Mouse (Mus musculus): Measurements from ENCODE around the gene Chst1. TPM values are rescaled to one million over a fixed set of nuclear protein-coding genes. Genes with fewer than 3 reads are reported as not detected.

Chst1 gene
- polyA plus RNA-seq (2015; fragmentation: Nextera tagmentation; extraction: Ambion mirVana) = 0.15 TPM in 2 replicates

DNA sequence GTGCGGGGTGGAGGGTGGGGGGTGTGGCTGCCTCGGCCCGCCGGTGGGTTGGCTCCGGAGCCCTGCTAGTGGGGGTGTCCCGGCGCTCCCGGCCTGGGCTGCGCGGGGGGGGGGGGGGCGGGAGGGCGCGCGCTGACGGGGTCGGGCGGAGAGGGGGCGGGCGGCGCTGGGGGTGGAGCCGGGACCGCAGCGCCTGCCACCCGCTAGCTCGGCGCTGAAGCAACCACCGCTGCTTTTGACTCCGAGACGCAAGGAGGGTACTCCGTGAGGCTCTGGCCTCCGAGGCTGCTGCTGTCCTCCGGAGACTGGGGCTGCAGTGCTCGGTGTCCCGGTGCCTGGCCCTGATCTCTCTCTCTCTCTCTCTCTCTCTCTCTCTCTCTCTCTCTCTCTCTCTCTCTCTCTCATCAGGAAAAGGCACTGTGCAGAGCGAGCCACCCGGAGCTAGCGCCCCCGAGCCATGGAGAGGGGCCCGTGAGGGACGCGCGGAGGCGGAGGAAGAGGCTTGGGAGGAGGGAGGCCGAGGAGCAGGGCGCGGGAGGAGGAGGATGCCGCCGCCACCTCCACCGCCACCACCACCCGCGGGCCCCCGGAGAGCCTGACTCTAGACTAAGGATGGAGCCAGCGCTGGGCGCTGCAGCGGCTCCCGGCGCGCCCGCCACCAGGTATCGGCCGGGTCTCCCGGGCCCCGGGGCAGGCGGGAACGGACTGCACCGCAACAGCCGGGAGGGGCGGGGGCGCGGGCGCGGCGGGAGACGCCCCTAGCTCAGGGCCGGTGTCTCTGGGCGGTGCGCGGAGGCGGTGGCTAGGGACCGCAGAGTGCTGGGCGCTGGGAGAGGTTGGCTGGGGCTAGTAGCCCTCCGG, at the start of gene Chst1:
TSS of gene Chst1 (plus strand) at position 221 of the 861 bp plus-strand sequence.
- no peak within 1 kb of the TSS for H3K27ac ChIP-seq (ENCODE audit: low read length)
- no peaks in the 10 kb centered on the region for H3K9me3 ChIP-seq (replicated peaks; ENCODE audit: control insufficient read depth, low read length)
- H3K27me3 ChIP-seq (ENCODE audit: control insufficient read depth, insufficient read depth, low read depth, low read length) = peaks cover 48% of the 10 kb centered on the region
- peak within 1 kb of the TSS; percentile 61 for H3K4me2 ChIP-seq (ENCODE audit: low read depth, low read length)
- no peaks in the 10 kb centered on the region for H3K36me3 ChIP-seq (ENCODE audit: control insufficient read depth, insufficient read depth)
- under 1% methylated on average over 52 of the region's 82 CpGs for WGBS (ENCODE audit: insufficient replicate concordance)
- H3K4me3 ChIP-seq (ENCODE audit: low read depth, low read length) = peak within 1 kb of the TSS; percentile 47
- 0 out of 2 replicates have a peak, but pooled peaks have one; percentile 5 for ATAC-seq (ENCODE audit: low read depth)
- H3K4me1 ChIP-seq (ENCODE audit: control insufficient read depth, low read depth, low read length) = peaks cover 4% of the 10 kb centered on the region
- H3K9ac ChIP-seq (ENCODE audit: low read depth, low read length) = no peak within 1 kb of the TSS

- H3K27ac ChIP-seq (ENCODE audit: low read length) = no peak overlapping the region
- H3K4me3 ChIP-seq (ENCODE audit: low read depth, low read length) = no peak overlapping the region
- 13% methylated on average over 2 of the region's 2 CpGs for WGBS (ENCODE audit: insufficient replicate concordance)
- no peak for ATAC-seq (ENCODE audit: low read depth)
- no peaks in the 10 kb centered on the region for H3K9me3 ChIP-seq (replicated peaks; ENCODE audit: control insufficient read depth, low read length)
- no peak overlapping the region for H3K9ac ChIP-seq (ENCODE audit: low read depth, low read length)
- H3K4me2 ChIP-seq (ENCODE audit: low read depth, low read length) = no peak overlapping the region
- H3K4me1 ChIP-seq (ENCODE audit: control insufficient read depth, low read depth, low read length) = no peaks in the 10 kb centered on the region
- no peaks in the 10 kb centered on the region for H3K36me3 ChIP-seq (ENCODE audit: control insufficient read depth, insufficient read depth)
- H3K27me3 ChIP-seq (ENCODE audit: control insufficient read depth, insufficient read depth, low read depth, low read length) = no peaks in the 10 kb centered on the region
Observed at GRCm38 (mm10) chr2:92550051-92550450, 49.5 kb upstream of the Chst1 start.

DNA sequence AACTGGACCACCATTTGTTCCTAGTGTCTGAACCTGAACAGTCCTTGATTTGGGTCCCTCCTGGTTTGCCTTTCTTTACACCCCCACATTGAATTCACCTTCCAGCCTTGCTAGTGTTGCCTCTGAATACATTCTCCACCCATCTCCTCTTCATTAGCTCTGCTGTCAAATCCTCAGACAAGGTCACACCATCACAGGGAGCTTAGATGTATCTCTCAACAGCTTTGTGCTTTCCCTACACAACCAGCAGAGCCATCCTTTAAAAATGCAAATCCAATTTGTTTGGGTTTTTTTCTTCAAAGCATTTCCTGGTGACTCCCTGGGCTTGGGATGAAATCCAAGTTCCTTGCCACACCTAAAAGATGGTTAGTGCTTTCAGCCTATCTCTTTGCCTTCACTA, 45.0 kb upstream of the Chst1 start:
- no peak for ATAC-seq (ENCODE audit: low read depth)
- Histone ChIP-seq H3K36me3 (ENCODE audit: control insufficient read depth, insufficient read depth) (no peaks in the 10 kb centered on the region), H3K4me3 (ENCODE audit: low read depth, low read length) (no peak overlapping the region), H3K9me3 (replicated peaks; ENCODE audit: control insufficient read depth, low read length) (no peaks in the 10 kb centered on the region), H3K27ac (ENCODE audit: low read length) (no peak overlapping the region), H3K9ac (ENCODE audit: low read depth, low read length) (no peak overlapping the region), H3K4me2 (ENCODE audit: low read depth, low read length) (no peak overlapping the region), H3K27me3 (ENCODE audit: control insufficient read depth, insufficient read depth, low read depth, low read length) (no peaks in the 10 kb centered on the region), H3K4me1 (ENCODE audit: control insufficient read depth, low read depth, low read length) (no peaks in the 10 kb centered on the region)

- WGBS (ENCODE audit: insufficient replicate concordance) = 30% methylated on average over 4 of the region's 4 CpGs
- Histone ChIP-seq H3K27me3 (ENCODE audit: control insufficient read depth, insufficient read depth, low read depth, low read length) (no peaks in the 10 kb centered on the region), H3K9me3 (replicated peaks; ENCODE audit: control insufficient read depth, low read length) (no peaks in the 10 kb centered on the region), H3K4me1 (ENCODE audit: control insufficient read depth, low read depth, low read length) (no peaks in the 10 kb centered on the region), H3K4me2 (ENCODE audit: low read depth, low read length) (no peak overlapping the region), H3K4me3 (ENCODE audit: low read depth, low read length) (no peak overlapping the region), H3K9ac (ENCODE audit: low read depth, low read length) (no peak overlapping the region), H3K36me3 (ENCODE audit: control insufficient read depth, insufficient read depth) (no peaks in the 10 kb centered on the region), H3K27ac (ENCODE audit: low read length) (no peak overlapping the region)
- ATAC-seq (ENCODE audit: low read depth) = no peak
Observed at GRCm38 (mm10) chr2:92562930-92563329, 36.6 kb upstream of the Chst1 start.

- Histone ChIP-seq H3K4me2 (ENCODE audit: low read depth, low read length) (no peak overlapping the region), H3K4me1 (ENCODE audit: control insufficient read depth, low read depth, low read length) (no peaks in the 10 kb centered on the region), H3K9me3 (replicated peaks; ENCODE audit: control insufficient read depth, low read length) (no peaks in the 10 kb centered on the region), H3K27ac (ENCODE audit: low read length) (no peak overlapping the region), H3K27me3 (ENCODE audit: control insufficient read depth, insufficient read depth, low read depth, low read length) (no peaks in the 10 kb centered on the region), H3K9ac (ENCODE audit: low read depth, low read length) (no peak overlapping the region), H3K4me3 (ENCODE audit: low read depth, low read length) (no peak overlapping the region), H3K36me3 (ENCODE audit: control insufficient read depth, insufficient read depth) (no peaks in the 10 kb centered on the region)
- ATAC-seq (ENCODE audit: low read depth) = no peak
- 50% methylated on average over 6 of the region's 6 CpGs for WGBS (ENCODE audit: insufficient replicate concordance)
Observed at GRCm38 (mm10) chr2:92570623-92571022, 28.9 kb upstream of the Chst1 start.

GRCm38 (mm10) chr2:92577824-92578223, 21.7 kb upstream of the Chst1 start:
- 53% methylated on average over 9 of the region's 9 CpGs for whole genome bisulfite sequencing (ENCODE audit: insufficient replicate concordance)
- Histone ChIP-seq H3K9ac (ENCODE audit: low read depth, low read length) (no peak overlapping the region), H3K4me3 (ENCODE audit: low read depth, low read length) (no peak overlapping the region), H3K4me2 (ENCODE audit: low read depth, low read length) (no peak overlapping the region), H3K36me3 (ENCODE audit: control insufficient read depth, insufficient read depth) (no peaks in the 10 kb centered on the region), H3K9me3 (replicated peaks; ENCODE audit: control insufficient read depth, low read length) (no peaks in the 10 kb centered on the region), H3K27ac (ENCODE audit: low read length) (no peak overlapping the region), H3K4me1 (ENCODE audit: control insufficient read depth, low read depth, low read length) (no peaks in the 10 kb centered on the region), H3K27me3 (ENCODE audit: control insufficient read depth, insufficient read depth, low read depth, low read length) (no peaks in the 10 kb centered on the region)
- no peak for ATAC-seq (ENCODE audit: low read depth)

GRCm38 (mm10) chr2:92581302-92581701, 18.2 kb upstream of the Chst1 start:
- 62% methylated on average over 7 of the region's 7 CpGs for WGBS (ENCODE audit: insufficient replicate concordance)
- ATAC-seq (ENCODE audit: low read depth) = no peak

GRCm38 (mm10) chr2:92582596-92582995, 16.9 kb upstream of the Chst1 start:
- Histone ChIP-seq H3K9me3 (replicated peaks; ENCODE audit: control insufficient read depth, low read length) (no peaks in the 10 kb centered on the region), H3K4me2 (ENCODE audit: low read depth, low read length) (no peak overlapping the region), H3K36me3 (ENCODE audit: control insufficient read depth, insufficient read depth) (no peaks in the 10 kb centered on the region), H3K4me1 (ENCODE audit: control insufficient read depth, low read depth, low read length) (no peaks in the 10 kb centered on the region), H3K4me3 (ENCODE audit: low read depth, low read length) (no peak overlapping the region), H3K9ac (ENCODE audit: low read depth, low read length) (no peak overlapping the region), H3K27me3 (ENCODE audit: control insufficient read depth, insufficient read depth, low read depth, low read length) (no peaks in the 10 kb centered on the region), H3K27ac (ENCODE audit: low read length) (no peak overlapping the region)
- peak; percentile 77 for ATAC-seq (ENCODE audit: low read depth)
- WGBS (ENCODE audit: insufficient replicate concordance) = 55% methylated on average over 5 of the region's 5 CpGs

More at GRCm38 (mm10) chr2:92581302-92581701, 18.2 kb upstream of the Chst1 start:
- Histone ChIP-seq H3K27ac (ENCODE audit: low read length) (no peak overlapping the region), H3K9me3 (replicated peaks; ENCODE audit: control insufficient read depth, low read length) (no peaks in the 10 kb centered on the region), H3K4me2 (ENCODE audit: low read depth, low read length) (no peak overlapping the region), H3K4me3 (ENCODE audit: low read depth, low read length) (no peak overlapping the region), H3K9ac (ENCODE audit: low read depth, low read length) (no peak overlapping the region), H3K36me3 (ENCODE audit: control insufficient read depth, insufficient read depth) (no peaks in the 10 kb centered on the region), H3K27me3 (ENCODE audit: control insufficient read depth, insufficient read depth, low read depth, low read length) (no peaks in the 10 kb centered on the region), H3K4me1 (ENCODE audit: control insufficient read depth, low read depth, low read length) (no peaks in the 10 kb centered on the region)

- WGBS (ENCODE audit: insufficient replicate concordance) = 54% methylated on average over 2 of the region's 2 CpGs
- Histone ChIP-seq H3K4me1 (ENCODE audit: control insufficient read depth, low read depth, low read length) (no peaks in the 10 kb centered on the region), H3K36me3 (ENCODE audit: control insufficient read depth, insufficient read depth) (no peaks in the 10 kb centered on the region), H3K27ac (ENCODE audit: low read length) (no peak overlapping the region), H3K9me3 (replicated peaks; ENCODE audit: control insufficient read depth, low read length) (no peaks in the 10 kb centered on the region), H3K27me3 (ENCODE audit: control insufficient read depth, insufficient read depth, low read depth, low read length) (no peaks in the 10 kb centered on the region), H3K4me2 (ENCODE audit: low read depth, low read length) (no peak overlapping the region), H3K9ac (ENCODE audit: low read depth, low read length) (no peak overlapping the region), H3K4me3 (ENCODE audit: low read depth, low read length) (no peak overlapping the region)
- ATAC-seq (ENCODE audit: low read depth) = no peak
Observed at GRCm38 (mm10) chr2:92587806-92588205, 11.7 kb upstream of the Chst1 start.

All from liver, embryonic 16.5 days (tissue).